Mouse (Mus musculus) testis, adult 2 months (tissue): ENCODE results near the gene Zdhhc14. TPM values are rescaled to one million over a fixed set of nuclear protein-coding genes. Genes with fewer than 3 reads are reported as not detected.

Experiments
- H3K27ac ChIP-seq: fragments of 200-500 bp; 2 replicates; pipeline ENCODE4 v1.5.1; 2012; ENCODE audit warnings: low read depth, low read length; ENCODE audit not compliant: control insufficient read depth, insufficient read depth
- H3K27me3 ChIP-seq: fragments of 200-500 bp; 2 replicates; pipeline ENCODE4 v1.6.1; 2012; ENCODE audit warnings: mild to moderate bottlenecking, low read length, moderate library complexity; ENCODE audit not compliant: control insufficient read depth, insufficient read depth
- H3K36me3 ChIP-seq: fragments of 200-500 bp; 2 replicates; pipeline ENCODE4 v1.6.1; 2012; ENCODE audit warnings: mild to moderate bottlenecking, low read length; ENCODE audit not compliant: control insufficient read depth, insufficient read depth
- H3K4me1 ChIP-seq: fragments of 200-500 bp; 2 replicates; pipeline ENCODE4 v1.6.1; 2012; ENCODE audit warnings: low read length; ENCODE audit not compliant: control insufficient read depth, insufficient read depth
- H3K4me3 ChIP-seq: fragments of 200-500 bp; 2 replicates; pipeline ENCODE4 v1.5.1; 2012; ENCODE audit warnings: low read depth, mild to moderate bottlenecking, low read length, moderate library complexity, mixed read lengths; ENCODE audit not compliant: control insufficient read depth
- CTCF ChIP-seq: fragments of 200-500 bp; IDR thresholded peaks from 2 replicates; pipeline ENCODE4 v1.5.1; 2012; ENCODE audit warnings: low read depth, mild to moderate bottlenecking, inconsistent platforms, low read length, moderate library complexity; ENCODE audit not compliant: control insufficient read depth, insufficient read depth, insufficient replicate concordance
- POLR2A ChIP-seq: fragments of 200-500 bp; IDR thresholded peaks from 2 replicates; pipeline ENCODE4 v1.6.1; 2012; ENCODE audit warnings: low read depth, mild to moderate bottlenecking, inconsistent platforms, low read length, moderate library complexity; ENCODE audit not compliant: control insufficient read depth
- polyA plus RNA-seq: library from polyadenylated mRNA; depleted of rRNA; stranded (reverse); fragments of >200 nt; gene quantifications from 2 replicates; pipeline ENCODE4 v1.2.3, GENCODE M21; 2012

The Zdhhc14 gene
- polyA plus RNA-seq, 1 experiment: 3.9 TPM

- 0 out of 2 replicates have a peak overlapping the region, but pooled peaks have one; percentile 50 for H3K27ac ChIP-seq
- peaks cover 11% of the 10 kb centered on the region for H3K4me1 ChIP-seq
- peak overlapping the region; percentile 77 for H3K4me3 ChIP-seq
- TF ChIP-seq CTCF (no peak), POLR2A (no peak)
- no peaks in the 10 kb centered on the region for H3K36me3 ChIP-seq
- no peaks in the 10 kb centered on the region for H3K27me3 ChIP-seq
Measured at GRCm38 (mm10) chr17:5492746-5493160, 396 bp downstream of the Zdhhc14 start.

- no peaks in the 10 kb centered on the region for H3K27me3 ChIP-seq
- TF ChIP-seq CTCF: no peak
- no peak for TF ChIP-seq POLR2A
- no peak overlapping the region for H3K27ac ChIP-seq
- no peaks in the 10 kb centered on the region for H3K36me3 ChIP-seq
- peaks cover 11% of the 10 kb centered on the region for H3K4me1 ChIP-seq
- peak overlapping the region; percentile 77 for H3K4me3 ChIP-seq
Measured at GRCm38 (mm10) chr17:5493161-5493771, 909 bp downstream of the Zdhhc14 start.

GRCm38 (mm10) chr17:5493809-5494208, 1.5 kb downstream of the Zdhhc14 start:
- TF ChIP-seq CTCF (no peak), POLR2A (no peak)
- Histone ChIP-seq H3K27me3 (no peaks in the 10 kb centered on the region), H3K4me1 (peaks cover 11% of the 10 kb centered on the region), H3K36me3 (no peaks in the 10 kb centered on the region), H3K27ac (no peak overlapping the region), H3K4me3 (peak overlapping the region; percentile 77)

DNA sequence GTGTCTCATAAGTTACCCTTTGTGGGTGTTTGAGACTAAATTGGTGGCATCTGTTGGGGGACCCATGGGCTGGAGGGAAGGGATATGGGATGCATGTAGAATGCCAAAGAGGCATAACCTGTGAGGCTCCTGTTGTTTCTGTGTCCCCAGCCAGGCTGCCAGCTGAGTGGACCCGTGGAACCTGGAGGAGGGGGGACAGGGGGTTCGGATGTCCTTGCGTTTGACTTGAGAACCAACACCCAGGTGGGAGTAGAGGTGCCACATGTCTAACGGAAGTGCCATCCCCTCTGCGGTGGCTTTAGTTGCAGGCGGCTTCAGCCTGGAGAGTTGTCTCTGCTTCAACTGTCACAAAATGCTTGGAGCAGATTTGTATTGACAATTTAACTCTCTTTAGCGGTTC, 2.5 kb downstream of the Zdhhc14 start:
- TF ChIP-seq CTCF (no peak), POLR2A (no peak)
- Histone ChIP-seq H3K27ac (no peak overlapping the region), H3K4me3 (no peak overlapping the region), H3K4me1 (peaks cover 11% of the 10 kb centered on the region), H3K36me3 (no peaks in the 10 kb centered on the region), H3K27me3 (no peaks in the 10 kb centered on the region)

DNA sequence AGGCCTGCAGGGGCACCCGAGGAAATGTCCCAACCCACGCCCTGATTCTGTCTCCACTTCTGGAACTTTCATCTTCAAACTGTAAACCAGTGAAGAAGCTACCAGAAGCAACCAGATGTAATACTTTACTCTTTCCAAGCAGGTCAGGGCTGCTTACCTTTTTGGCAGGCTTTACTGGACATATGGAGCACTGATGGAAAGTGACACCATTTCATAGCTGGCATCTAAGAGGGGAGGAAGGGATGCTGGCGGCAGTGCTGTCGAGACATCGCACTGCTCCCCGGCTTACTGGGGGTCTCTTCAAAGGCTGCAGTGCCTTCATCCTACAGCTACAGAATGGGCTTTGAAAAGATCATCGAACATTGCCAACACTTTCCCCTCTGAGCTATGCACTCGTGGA, 5.3 kb downstream of the Zdhhc14 start:
- no peak for TF ChIP-seq POLR2A
- TF ChIP-seq CTCF: no peak
- H3K36me3 ChIP-seq: no peaks in the 10 kb centered on the region
- peaks cover 4% of the 10 kb centered on the region; the same call in 1 of the 2 replicates for H3K4me1 ChIP-seq
- no peak overlapping the region for H3K27ac ChIP-seq
- H3K4me3 ChIP-seq: no peak overlapping the region
- H3K27me3 ChIP-seq: no peaks in the 10 kb centered on the region

- no peak for TF ChIP-seq CTCF
- no peak for TF ChIP-seq POLR2A
- Histone ChIP-seq H3K36me3 (no peaks in the 10 kb centered on the region), H3K27ac (no peak overlapping the region), H3K27me3 (no peaks in the 10 kb centered on the region), H3K4me1 (no peaks in the 10 kb centered on the region), H3K4me3 (no peak overlapping the region)
Measured at GRCm38 (mm10) chr17:5498996-5499395, 6.6 kb downstream of the Zdhhc14 start.

GRCm38 (mm10) chr17:5503981-5504760, 11.8 kb downstream of the Zdhhc14 start:
- no peak overlapping the region for H3K4me3 ChIP-seq
- TF ChIP-seq POLR2A (no peak), CTCF (no peak)
- no peaks in the 10 kb centered on the region for H3K4me1 ChIP-seq
- no peaks in the 10 kb centered on the region for H3K27me3 ChIP-seq
- no peaks in the 10 kb centered on the region for H3K36me3 ChIP-seq
- no peak overlapping the region for H3K27ac ChIP-seq
